Mouse (Mus musculus) stomach, postnatal 0 days (tissue): ENCODE measurements around the gene Socs5.

Experiments used
- CTCF ChIP-seq: IDR thresholded peaks from 2 replicates; pipeline ENCODE4 v1.5.1; 2016; ENCODE audit warnings: antibody characterized with exemption, low read depth, mild to moderate bottlenecking, moderate library complexity
- EP300 ChIP-seq: optimal IDR thresholded peaks from 2 replicates; pipeline ENCODE3; 2016; ENCODE audit warnings: antibody characterized with exemption

GRCm38 (mm10) chr17:87112852-87113592, 5.5 kb downstream of the Socs5 start:
- TF ChIP-seq CTCF (no peak), EP300 (no peak)
